Mouse (Mus musculus) limb, embryonic 13.5 days (tissue): ENCODE measurements at regions not wholly inside any gene's neighbourhood (a gene's known extent, or its start where the extent isn't known, plus 50 kb on each side); places are given as distances from the start of the nearest gene placed in this dataset.

Experiments used
- ATAC-seq: fragments of 200-750 bp; cut with Nextera tagmentation; 2 replicates; pipeline ENCODE4 v1.8.0; 2017; ENCODE audit warnings: low read depth, moderate number of reproducible peaks, moderate TSS enrichment; ENCODE audit not compliant: low FRiP score
- H3K27ac ChIP-seq: fragments of 300-500 bp; sonication (generic); 2 replicates; pipeline ENCODE4 v1.5.1; 2015; ENCODE audit warnings: inconsistent platforms, mild to moderate bottlenecking, moderate library complexity
- H3K27me3 ChIP-seq: fragments of 300-500 bp; sonication (generic); 2 replicates; pipeline ENCODE4 v1.6.1; 2015; ENCODE audit warnings: mild to moderate bottlenecking, inconsistent platforms
- H3K36me3 ChIP-seq: fragments of 300-500 bp; sonication (generic); 2 replicates; pipeline ENCODE4 v1.6.1; 2015; ENCODE audit warnings: inconsistent platforms, mild to moderate bottlenecking, moderate library complexity
- H3K4me1 ChIP-seq: fragments of 300-500 bp; sonication (generic); 2 replicates; pipeline ENCODE4 v1.6.1; 2015; ENCODE audit warnings: inconsistent platforms
- H3K4me2 ChIP-seq: fragments of 300-500 bp; sonication (generic); replicated peaks from 2 replicates; pipeline ENCODE4 v1.6.1; 2015; ENCODE audit warnings: inconsistent platforms, mild to moderate bottlenecking, moderate library complexity
- H3K4me3 ChIP-seq: fragments of 300-500 bp; sonication (generic); 2 replicates; pipeline ENCODE4 v1.5.1; 2015; ENCODE audit warnings: moderate library complexity, mild to moderate bottlenecking, inconsistent platforms
- H3K9ac ChIP-seq: fragments of 300-500 bp; sonication (generic); 2 replicates; pipeline ENCODE4 v1.6.1; 2015; ENCODE audit warnings: mild to moderate bottlenecking, inconsistent platforms
- H3K9me3 ChIP-seq: fragments of 300-500 bp; sonication (generic); 2 replicates; pipeline ENCODE4 v1.6.1; 2016; ENCODE audit warnings: inconsistent platforms
- WGBS: fragments of 180-500 bp; shearing (Covaris S2); methylation state at CpG from one replicate; pipeline ENCODE4 v1.1.7; 2015; 5-methylcytosine and 5-hydroxymethylcytosine counted together

- no peak overlapping the region for H3K4me2 ChIP-seq
- no peaks in the 10 kb centered on the region for H3K4me1 ChIP-seq
- no peaks in the 10 kb centered on the region for H3K27me3 ChIP-seq
- WGBS, result 90% methylated on average over 1 of the region's 1 CpGs
- peaks cover 7% of the 10 kb centered on the region; the same call in 1 of the 2 replicates for H3K9me3 ChIP-seq
- no peak for ATAC-seq
- H3K27ac ChIP-seq, result no peak overlapping the region
- H3K36me3 ChIP-seq, result no peaks in the 10 kb centered on the region
- no peak overlapping the region for H3K9ac ChIP-seq
- H3K4me3 ChIP-seq, result no peak overlapping the region
These were observed 52.0 kb downstream of the Gm11983 start for GRCm38 (mm10) chr11:6785471-6785870.

- ATAC-seq, result no peak
- Histone ChIP-seq H3K27ac (no peak overlapping the region), H3K36me3 (no peaks in the 10 kb centered on the region), H3K4me3 (no peak overlapping the region), H3K9ac (no peak overlapping the region), H3K27me3 (no peaks in the 10 kb centered on the region), H3K4me1 (no peaks in the 10 kb centered on the region), H3K9me3 (no peaks in the 10 kb centered on the region), H3K4me2 (no peak overlapping the region)
- 90% methylated on average over 14 of the region's 14 CpGs for WGBS
These were observed 54.6 kb downstream of the Gm11983 start for GRCm38 (mm10) chr11:6782826-6783225.

GRCm38 (mm10) chr11:6779752-6780151, 57.7 kb downstream of the Gm11983 start:
- Histone ChIP-seq H3K4me3 (no peak overlapping the region), H3K4me2 (no peak overlapping the region), H3K27ac (no peak overlapping the region), H3K4me1 (no peaks in the 10 kb centered on the region), H3K9ac (no peak overlapping the region), H3K27me3 (no peaks in the 10 kb centered on the region), H3K36me3 (no peaks in the 10 kb centered on the region), H3K9me3 (no peaks in the 10 kb centered on the region)
- ATAC-seq, result no peak
- 49% methylated on average over 5 of the region's 5 CpGs for WGBS

GRCm38 (mm10) chr11:6778596-6779360, 58.7 kb downstream of the Gm11983 start:
- no peaks in the 10 kb centered on the region for H3K36me3 ChIP-seq
- no peak overlapping the region for H3K27ac ChIP-seq
- H3K27me3 ChIP-seq, result no peaks in the 10 kb centered on the region
- 59% methylated on average over 10 of the region's 10 CpGs for WGBS
- H3K4me2 ChIP-seq, result no peak overlapping the region
- H3K9ac ChIP-seq, result no peak overlapping the region
- no peaks in the 10 kb centered on the region for H3K4me1 ChIP-seq
- no peak for ATAC-seq
- H3K4me3 ChIP-seq, result no peak overlapping the region
- H3K9me3 ChIP-seq, result no peaks in the 10 kb centered on the region

- 94% methylated on average over 1 of the region's 1 CpGs for WGBS
These were observed 59.9 kb downstream of the Gm11983 start for GRCm38 (mm10) chr11:6777566-6777965.

GRCm38 (mm10) chr11:6774656-6775055, 62.8 kb downstream of the Gm11983 start:
- no peak overlapping the region for H3K27ac ChIP-seq
- no peak overlapping the region for H3K9ac ChIP-seq
- no peaks in the 10 kb centered on the region for H3K36me3 ChIP-seq
- H3K27me3 ChIP-seq, result no peaks in the 10 kb centered on the region
- H3K9me3 ChIP-seq, result no peaks in the 10 kb centered on the region
- H3K4me3 ChIP-seq, result no peak overlapping the region
- no peaks in the 10 kb centered on the region for H3K4me1 ChIP-seq
- H3K4me2 ChIP-seq, result no peak overlapping the region
- WGBS, result 26% methylated on average over 4 of the region's 4 CpGs
- no peak for ATAC-seq

More at GRCm38 (mm10) chr11:6777566-6777965, 59.9 kb downstream of the Gm11983 start:
- H3K27ac ChIP-seq, result no peak overlapping the region
- no peaks in the 10 kb centered on the region for H3K9me3 ChIP-seq
- H3K4me3 ChIP-seq, result no peak overlapping the region
- ATAC-seq, result no peak
- no peak overlapping the region for H3K9ac ChIP-seq
- no peaks in the 10 kb centered on the region for H3K27me3 ChIP-seq
- H3K4me1 ChIP-seq, result no peaks in the 10 kb centered on the region
- no peak overlapping the region for H3K4me2 ChIP-seq
- no peaks in the 10 kb centered on the region for H3K36me3 ChIP-seq

- Histone ChIP-seq H3K4me1 (no peaks in the 10 kb centered on the region), H3K27ac (no peak overlapping the region), H3K4me2 (no peak overlapping the region), H3K4me3 (no peak overlapping the region), H3K36me3 (no peaks in the 10 kb centered on the region), H3K27me3 (no peaks in the 10 kb centered on the region), H3K9ac (no peak overlapping the region), H3K9me3 (no peaks in the 10 kb centered on the region)
- 82% methylated on average over 5 of the region's 5 CpGs for WGBS
- no peak for ATAC-seq
These were observed 63.5 kb downstream of the Gm11983 start for GRCm38 (mm10) chr11:6773951-6774350.

GRCm38 (mm10) chr11:6773364-6773763, 64.1 kb downstream of the Gm11983 start:
- ATAC-seq, result 0 out of 2 replicates have a peak, but pooled peaks have one; percentile 46
- WGBS, result 10% methylated on average over 1 of the region's 1 CpGs
- no peak overlapping the region for H3K27ac ChIP-seq

GRCm38 (mm10) chr11:6769437-6769765, 68.1 kb downstream of the Gm11983 start:
- no peak for ATAC-seq
- Histone ChIP-seq H3K9me3 (no peaks in the 10 kb centered on the region), H3K9ac (no peak overlapping the region), H3K27me3 (no peaks in the 10 kb centered on the region), H3K4me2 (no peak overlapping the region), H3K4me1 (no peaks in the 10 kb centered on the region), H3K36me3 (no peaks in the 10 kb centered on the region), H3K4me3 (no peak overlapping the region), H3K27ac (no peak overlapping the region)
- 74% methylated on average over 7 of the region's 7 CpGs for WGBS

More at GRCm38 (mm10) chr11:6773364-6773763, 64.1 kb downstream of the Gm11983 start:
- Histone ChIP-seq H3K27me3 (no peaks in the 10 kb centered on the region), H3K4me3 (no peak overlapping the region), H3K4me1 (no peaks in the 10 kb centered on the region), H3K9me3 (no peaks in the 10 kb centered on the region), H3K9ac (no peak overlapping the region), H3K36me3 (no peaks in the 10 kb centered on the region), H3K4me2 (no peak overlapping the region)

- Histone ChIP-seq H3K9ac (no peak overlapping the region), H3K4me2 (no peak overlapping the region), H3K4me3 (no peak overlapping the region), H3K27ac (no peak overlapping the region), H3K9me3 (no peaks in the 10 kb centered on the region), H3K27me3 (no peaks in the 10 kb centered on the region), H3K36me3 (no peaks in the 10 kb centered on the region), H3K4me1 (no peaks in the 10 kb centered on the region)
- ATAC-seq, result peak; percentile 73; the same call in 1 of the 2 replicates
- WGBS, result 52% methylated on average over 22 of the region's 22 CpGs
These were observed 68.6 kb downstream of the Gm11983 start for GRCm38 (mm10) chr11:6768599-6769436.

GRCm38 (mm10) chr11:6766725-6767124, 70.7 kb downstream of the Gm11983 start:
- H3K9ac ChIP-seq, result no peak overlapping the region
- H3K4me1 ChIP-seq, result 0 out of 2 replicates have a peak, but pooled peaks cover 8% of the 10 kb centered on the region
- H3K36me3 ChIP-seq, result no peaks in the 10 kb centered on the region
- no peak for ATAC-seq
- H3K4me2 ChIP-seq, result no peak overlapping the region
- no peaks in the 10 kb centered on the region for H3K9me3 ChIP-seq
- H3K27ac ChIP-seq, result no peak overlapping the region
- H3K4me3 ChIP-seq, result no peak overlapping the region
- WGBS, result 80% methylated on average over 7 of the region's 7 CpGs
- H3K27me3 ChIP-seq, result no peaks in the 10 kb centered on the region

GRCm38 (mm10) chr11:6765333-6765957, 72.0 kb downstream of the Gm11983 start:
- Histone ChIP-seq H3K27me3 (no peaks in the 10 kb centered on the region), H3K4me2 (no peak overlapping the region), H3K4me3 (no peak overlapping the region), H3K27ac (no peak overlapping the region), H3K9ac (no peak overlapping the region), H3K9me3 (no peaks in the 10 kb centered on the region), H3K4me1 (0 out of 2 replicates have a peak, but pooled peaks cover 9% of the 10 kb centered on the region), H3K36me3 (no peaks in the 10 kb centered on the region)
- 85% methylated on average over 5 of the region's 5 CpGs for WGBS
- no peak for ATAC-seq
